Comparison of ENCODE assay signal across 8 mouse cellular contexts in genomic region chr8:70210538-70210937, GRCm38 (mm10). TPM values are rescaled to one million over a fixed set of nuclear protein-coding genes. Genes with fewer than 3 reads are reported as not detected.
A peak's percentile ranks its signal among the peaks of the same experiment; 100 is the strongest.
DNase-seq lines count a peak whose midpoint lies in the region; ATAC-seq and TF ChIP-seq lines count a peak whose summit lies in the region.

No protein-coding gene starts in this region.

- 29% methylated on average over 8 of the region's 8 CpGs for WGBS in lung, postnatal 0 days
- 34% methylated on average over 8 of the region's 8 CpGs for WGBS in intestine, postnatal 0 days
- 37% methylated on average over 8 of the region's 8 CpGs for WGBS in neural tube, embryonic 15.5 days

- TF ChIP-seq EP300 in lung, postnatal 0 days (IDR thresholded peaks at IDR 0.05): no peak

- ATAC-seq in lung, postnatal 0 days: no peak
- ATAC-seq in intestine, postnatal 0 days: no peak
- no peak for ATAC-seq in neural tube, embryonic 15.5 days (ENCODE audit: low FRiP score)

- H3K9me3 ChIP-seq in lung, postnatal 0 days (ENCODE audit: low read length): no peaks in the 10 kb centered on the region
- no peaks in the 10 kb centered on the region for H3K9me3 ChIP-seq in intestine, postnatal 0 days (ENCODE audit: control insufficient read depth)
- no peaks in the 10 kb centered on the region for H3K9me3 ChIP-seq in neural tube, embryonic 15.5 days (replicated peaks)

- peaks cover 11% of the 10 kb centered on the region; the same call in 1 of the 2 replicates for H3K4me1 ChIP-seq in lung, postnatal 0 days (ENCODE audit: insufficient read depth, low read depth, low read length)
- H3K4me1 ChIP-seq in intestine, postnatal 0 days (replicated peaks; ENCODE audit: control insufficient read depth, insufficient read depth, low read length): 0 out of 2 replicates have a peak, but pooled peaks cover 9% of the 10 kb centered on the region
- peaks cover 24% of the 10 kb centered on the region for H3K4me1 ChIP-seq in neural tube, embryonic 15.5 days

- peak; percentile 34 for TF ChIP-seq CTCF in lung, postnatal 0 days (IDR thresholded peaks at IDR 0.05)
- TF ChIP-seq CTCF in intestine, postnatal 0 days (IDR thresholded peaks at IDR 0.05; ENCODE audit: low read depth): peak; percentile 18; the same call in 1 of the 2 replicates

- H3K9ac ChIP-seq in lung, postnatal 0 days (replicated peaks; ENCODE audit: low read depth): no peak overlapping the region
- H3K9ac ChIP-seq in intestine, postnatal 0 days (ENCODE audit: low read depth, low read length): 0 out of 2 replicates have a peak overlapping the region, but pooled peaks have one; percentile 17
- 0 out of 2 replicates have a peak overlapping the region, but pooled peaks have one; percentile 67 for H3K9ac ChIP-seq in neural tube, embryonic 15.5 days (replicated peaks)

- H3K4me2 ChIP-seq in lung, postnatal 0 days (replicated peaks; ENCODE audit: low read depth, low read length): 0 out of 2 replicates have a peak overlapping the region, but pooled peaks have one; percentile 96
- peak overlapping the region; percentile 99 for H3K4me2 ChIP-seq in intestine, postnatal 0 days (replicated peaks; ENCODE audit: low read depth)
- H3K4me2 ChIP-seq in neural tube, embryonic 15.5 days: peak overlapping the region; percentile 86

- H3K27me3 ChIP-seq in lung, postnatal 0 days (replicated peaks; ENCODE audit: insufficient read depth, low read length): no peaks in the 10 kb centered on the region
- no peaks in the 10 kb centered on the region for H3K27me3 ChIP-seq in intestine, postnatal 0 days (replicated peaks; ENCODE audit: control insufficient read depth, insufficient read depth, low read length)
- 0 out of 2 replicates have a peak, but pooled peaks cover 6% of the 10 kb centered on the region for H3K27me3 ChIP-seq in neural tube, embryonic 15.5 days (replicated peaks)

- no peak overlapping the region for H3K27ac ChIP-seq in lung, postnatal 0 days (ENCODE audit: low read length)
- peak overlapping the region; percentile 21; the same call in 1 of the 2 replicates for H3K27ac ChIP-seq in intestine, postnatal 0 days (ENCODE audit: low read depth, low read length)
- H3K27ac ChIP-seq in neural tube, embryonic 15.5 days (replicated peaks): no peak overlapping the region

- no peak overlapping the region for H3K4me3 ChIP-seq in lung, postnatal 0 days (ENCODE audit: low read depth, low read length)
- H3K4me3 ChIP-seq in intestine, postnatal 0 days (ENCODE audit: low read depth, low read length): no peak overlapping the region
- H3K4me3 ChIP-seq in neural tube, embryonic 15.5 days (replicated peaks): no peak overlapping the region

- DNase-seq in cerebellum, adult 9-11 months: peak; percentile 54
- DNase-seq in cerebellum, postnatal 10 days: no peak
- DNase-seq in lung, postnatal 0 days (ENCODE audit: low spot score): peak; percentile 49
- no peak for DNase-seq in lung, adult 18-20 months
- DNase-seq in spleen, adult 18-20 months: no peak
- no peak for DNase-seq in B cell, adult 2 months

- H3K36me3 ChIP-seq in lung, postnatal 0 days (ENCODE audit: insufficient read depth, low read length): no peaks in the 10 kb centered on the region
- H3K36me3 ChIP-seq in intestine, postnatal 0 days (ENCODE audit: control insufficient read depth, insufficient read depth): no peaks in the 10 kb centered on the region
- no peaks in the 10 kb centered on the region for H3K36me3 ChIP-seq in neural tube, embryonic 15.5 days

RNA-seq across cellular contexts. Expression of gene Slc25a42, which starts 1.6 kb away (rescaled TPM):
- 4.0 and 4.3 TPM in 2 replicates for polyA plus RNA-seq in lung, postnatal 0 days (2015; fragmentation: Nextera tagmentation; extraction: Ambion mirVana)
- polyA plus RNA-seq in intestine, postnatal 0 days (2015; fragmentation: Nextera tagmentation; extraction: Ambion mirVana): 12.0 and 12.2 TPM in 2 replicates
- 9.3 and 10.9 TPM in 2 replicates for polyA plus RNA-seq in neural tube, embryonic 15.5 days (2015; fragmentation: Nextera tagmentation; extraction: Ambion mirVana)

RNA-seq across cellular contexts. Expression of gene Sugp2, which starts 23.5 kb away (rescaled TPM):
- 12.3 and 13.6 TPM in 2 replicates for polyA plus RNA-seq in lung, postnatal 0 days (2015; fragmentation: Nextera tagmentation; extraction: Ambion mirVana)
- 8.0 and 11.5 TPM in 2 replicates for polyA plus RNA-seq in intestine, postnatal 0 days (2015; fragmentation: Nextera tagmentation; extraction: Ambion mirVana)
- 77.3 and 80.5 TPM in 2 replicates for polyA plus RNA-seq in neural tube, embryonic 15.5 days (2015; fragmentation: Nextera tagmentation; extraction: Ambion mirVana)

RNA-seq across cellular contexts. Expression of gene Armc6, which starts 23.7 kb away (rescaled TPM):
- 10.4 and 11.9 TPM in 2 replicates for polyA plus RNA-seq in lung, postnatal 0 days (2015; fragmentation: Nextera tagmentation; extraction: Ambion mirVana)
- polyA plus RNA-seq in intestine, postnatal 0 days (2015; fragmentation: Nextera tagmentation; extraction: Ambion mirVana): 10.0 and 11.2 TPM in 2 replicates
- 106 and 112 TPM in 2 replicates for polyA plus RNA-seq in neural tube, embryonic 15.5 days (2015; fragmentation: Nextera tagmentation; extraction: Ambion mirVana)

RNA-seq across cellular contexts. Expression of gene Tmem161a, which starts 38.4 kb away (rescaled TPM):
- 45.0 and 45.8 TPM in 2 replicates for polyA plus RNA-seq in lung, postnatal 0 days (2015; fragmentation: Nextera tagmentation; extraction: Ambion mirVana)
- 40.0 and 42.0 TPM in 2 replicates for polyA plus RNA-seq in intestine, postnatal 0 days (2015; fragmentation: Nextera tagmentation; extraction: Ambion mirVana)
- 51.1 and 54.0 TPM in 2 replicates for polyA plus RNA-seq in neural tube, embryonic 15.5 days (2015; fragmentation: Nextera tagmentation; extraction: Ambion mirVana)

Comparison
In these comparisons a context has a peak if more than half of its experiments do, and no peak if none do; other contexts are left out.
1. DNase-seq: peak in cerebellum, adult 9-11 months (single experiment) and lung, postnatal 0 days (single experiment); none in cerebellum, postnatal 10 days (0 of 2), lung, adult 18-20 months (0 of 2), spleen, adult 18-20 months (0 of 2) and B cell, adult 2 months (0 of 2).
2. Peak in every context shown above with its lines, with median percentiles within 50 percentile points of each other: H3K4me2 ChIP-seq.